Mouse (Mus musculus) Muller cell, postnatal 12 days (primary cell): ENCODE measurements around the gene 4921524J17Rik.

Experiments used
- DNase-seq: peaks from one replicate; pipeline ENCODE4 v3.0.0-alpha.2; 2015; ENCODE audit errors: inconsistent ontology term

Gene 4921524J17Rik

GRCm38 (mm10) chr8:85441564-85441963 lies 8.9 kb upstream of the 4921524J17Rik start:
- DNase-seq: no peak

GRCm38 (mm10) chr8:85435736-85436135 lies 3.1 kb upstream of the 4921524J17Rik start:
- DNase-seq: no peak

GRCm38 (mm10) chr8:85434817-85435216 lies 2.2 kb upstream of the 4921524J17Rik start:
- no peak for DNase-seq

- no peak for DNase-seq
These were observed 372 bp upstream of the 4921524J17Rik start for GRCm38 (mm10) chr8:85433017-85433393.

GRCm38 (mm10) chr8:85431281-85432167 lies 1.1 kb downstream of the 4921524J17Rik start:
- peak; percentile 69 for DNase-seq

GRCm38 (mm10) chr8:85430801-85431200 lies 1.8 kb downstream of the 4921524J17Rik start:
- DNase-seq: peak; percentile 76

GRCm38 (mm10) chr8:85429219-85429618 lies 3.4 kb downstream of the 4921524J17Rik start:
- DNase-seq: peak; percentile 86

- no peak for DNase-seq
These were observed 5.6 kb downstream of the 4921524J17Rik start for GRCm38 (mm10) chr8:85427026-85427425.

- no peak for DNase-seq
These were observed 11.3 kb downstream of the 4921524J17Rik start for GRCm38 (mm10) chr8:85421329-85421728.

- no peak for DNase-seq
These were observed 24.1 kb downstream of the 4921524J17Rik start for GRCm38 (mm10) chr8:85408526-85408925.

- DNase-seq: peak; percentile 60
These were observed 24.6 kb downstream of the 4921524J17Rik start for GRCm38 (mm10) chr8:85408053-85408505.

GRCm38 (mm10) chr8:85405961-85406360 lies 26.7 kb downstream of the 4921524J17Rik start:
- DNase-seq: no peak

GRCm38 (mm10) chr8:85405418-85405817 lies 27.2 kb downstream of the 4921524J17Rik start:
- no peak for DNase-seq

GRCm38 (mm10) chr8:85398548-85398947 lies 34.1 kb downstream of the 4921524J17Rik start:
- DNase-seq: no peak

- DNase-seq: no peak
These were observed 35.1 kb downstream of the 4921524J17Rik start for GRCm38 (mm10) chr8:85397508-85397907.

- DNase-seq: no peak
These were observed 36.1 kb downstream of the 4921524J17Rik start for GRCm38 (mm10) chr8:85396432-85397079.

- DNase-seq: no peak
These were observed 36.8 kb downstream of the 4921524J17Rik start for GRCm38 (mm10) chr8:85395681-85396431.

- DNase-seq: no peak
These were observed 37.6 kb downstream of the 4921524J17Rik start for GRCm38 (mm10) chr8:85395017-85395416.

- DNase-seq: no peak
These were observed 39.4 kb downstream of the 4921524J17Rik start for GRCm38 (mm10) chr8:85393199-85393598.

- no peak for DNase-seq
These were observed 41.2 kb downstream of the 4921524J17Rik start for GRCm38 (mm10) chr8:85391438-85391837.

GRCm38 (mm10) chr8:85386205-85386604 lies 46.4 kb downstream of the 4921524J17Rik start, which contains the start of gene Mylk3:
Mylk3 (minus strand) TSS chr8:85386345.
- DNase-seq: no peak

GRCm38 (mm10) chr8:85381926-85382325 lies 50.7 kb downstream of the 4921524J17Rik start:
- DNase-seq: no peak
